Mouse (Mus musculus): ENCODE data around the gene Palld. TPM values are rescaled to one million over a fixed set of nuclear protein-coding genes. Genes with fewer than 3 reads are reported as not detected.

Palld gene
- polyA plus RNA-seq, 1 experiment, result 0.02 TPM

- no peak for TF ChIP-seq TAL1 (IDR thresholded peaks at IDR 0.05; ENCODE audit: low read length)
- no peak for TF ChIP-seq GATA1 (IDR thresholded peaks at IDR 0.05; ENCODE audit: low read length)
- Histone ChIP-seq H3K27me3 (ENCODE audit: control insufficient read depth) (no peaks in the 10 kb centered on the region), H3K4me1 (ENCODE audit: control insufficient read depth) (no peaks in the 10 kb centered on the region), H3K36me3 (ENCODE audit: control insufficient read depth) (no peaks in the 10 kb centered on the region), H3K4me3 (replicated peaks) (no peak overlapping the region), H3K9me3 (ENCODE audit: control insufficient read depth, low read length) (no peaks in the 10 kb centered on the region)
Measured at GRCm38 (mm10) chr8:61875290-61875689, 27.2 kb downstream of the Palld start.

GRCm38 (mm10) chr8:61873994-61874393 lies 28.5 kb downstream of the Palld start:
- Histone ChIP-seq H3K4me1 (ENCODE audit: control insufficient read depth) (no peaks in the 10 kb centered on the region), H3K27me3 (ENCODE audit: control insufficient read depth) (no peaks in the 10 kb centered on the region), H3K36me3 (ENCODE audit: control insufficient read depth) (no peaks in the 10 kb centered on the region), H3K4me3 (replicated peaks) (no peak overlapping the region), H3K9me3 (ENCODE audit: control insufficient read depth, low read length) (no peaks in the 10 kb centered on the region)
- TF ChIP-seq TAL1 (IDR thresholded peaks at IDR 0.05; ENCODE audit: low read length) (no peak), GATA1 (IDR thresholded peaks at IDR 0.05; ENCODE audit: low read length) (no peak)

GRCm38 (mm10) chr8:61868481-61868880 lies 34.0 kb downstream of the Palld start:
- no peaks in the 10 kb centered on the region for H3K36me3 ChIP-seq (ENCODE audit: control insufficient read depth)
- no peaks in the 10 kb centered on the region for H3K4me1 ChIP-seq (ENCODE audit: control insufficient read depth)
- TF ChIP-seq GATA1 (IDR thresholded peaks at IDR 0.05; ENCODE audit: low read length) (no peak), TAL1 (IDR thresholded peaks at IDR 0.05; ENCODE audit: low read length) (no peak)
- no peaks in the 10 kb centered on the region for H3K9me3 ChIP-seq (ENCODE audit: control insufficient read depth, low read length)
- no peak overlapping the region for H3K4me3 ChIP-seq (replicated peaks)
- H3K27me3 ChIP-seq (ENCODE audit: control insufficient read depth), result no peaks in the 10 kb centered on the region

GRCm38 (mm10) chr8:61866920-61867319 lies 35.6 kb downstream of the Palld start:
- no peaks in the 10 kb centered on the region for H3K9me3 ChIP-seq (ENCODE audit: control insufficient read depth, low read length)
- H3K36me3 ChIP-seq (ENCODE audit: control insufficient read depth), result no peaks in the 10 kb centered on the region
- H3K4me1 ChIP-seq (ENCODE audit: control insufficient read depth), result no peaks in the 10 kb centered on the region
- H3K4me3 ChIP-seq (replicated peaks), result no peak overlapping the region
- TF ChIP-seq GATA1 (IDR thresholded peaks at IDR 0.05; ENCODE audit: low read length), result no peak
- TF ChIP-seq TAL1 (IDR thresholded peaks at IDR 0.05; ENCODE audit: low read length), result no peak
- H3K27me3 ChIP-seq (ENCODE audit: control insufficient read depth), result no peaks in the 10 kb centered on the region

GRCm38 (mm10) chr8:61865365-61865764 lies 37.1 kb downstream of the Palld start:
- TF ChIP-seq TAL1 (IDR thresholded peaks at IDR 0.05; ENCODE audit: low read length) (no peak), GATA1 (IDR thresholded peaks at IDR 0.05; ENCODE audit: low read length) (no peak)
- no peaks in the 10 kb centered on the region for H3K27me3 ChIP-seq (ENCODE audit: control insufficient read depth)
- no peaks in the 10 kb centered on the region for H3K36me3 ChIP-seq (ENCODE audit: control insufficient read depth)
- H3K4me1 ChIP-seq (ENCODE audit: control insufficient read depth), result no peaks in the 10 kb centered on the region
- H3K4me3 ChIP-seq (replicated peaks), result no peak overlapping the region
- H3K9me3 ChIP-seq (ENCODE audit: control insufficient read depth, low read length), result no peaks in the 10 kb centered on the region

GRCm38 (mm10) chr8:61851270-61851669 lies 51.2 kb downstream of the Palld start:
- Histone ChIP-seq H3K4me3 (replicated peaks) (no peak overlapping the region), H3K27me3 (ENCODE audit: control insufficient read depth) (no peaks in the 10 kb centered on the region), H3K9me3 (ENCODE audit: control insufficient read depth, low read length) (no peaks in the 10 kb centered on the region), H3K4me1 (ENCODE audit: control insufficient read depth) (no peaks in the 10 kb centered on the region), H3K36me3 (ENCODE audit: control insufficient read depth) (no peaks in the 10 kb centered on the region)
- TF ChIP-seq TAL1 (IDR thresholded peaks at IDR 0.05; ENCODE audit: low read length) (no peak), GATA1 (IDR thresholded peaks at IDR 0.05; ENCODE audit: low read length) (no peak)

- H3K36me3 ChIP-seq (ENCODE audit: control insufficient read depth), result no peaks in the 10 kb centered on the region
- no peak for TF ChIP-seq TAL1 (IDR thresholded peaks at IDR 0.05; ENCODE audit: low read length)
- no peak for TF ChIP-seq GATA1 (IDR thresholded peaks at IDR 0.05; ENCODE audit: low read length)
- no peaks in the 10 kb centered on the region for H3K4me1 ChIP-seq (ENCODE audit: control insufficient read depth)
- H3K9me3 ChIP-seq (ENCODE audit: control insufficient read depth, low read length), result no peaks in the 10 kb centered on the region
- no peaks in the 10 kb centered on the region for H3K27me3 ChIP-seq (ENCODE audit: control insufficient read depth)
- no peak overlapping the region for H3K4me3 ChIP-seq (replicated peaks)
Measured at GRCm38 (mm10) chr8:61848581-61849162, 53.8 kb downstream of the Palld start.

GRCm38 (mm10) chr8:61847494-61847893 lies 55.0 kb downstream of the Palld start:
- Histone ChIP-seq H3K4me1 (ENCODE audit: control insufficient read depth) (no peaks in the 10 kb centered on the region), H3K36me3 (ENCODE audit: control insufficient read depth) (no peaks in the 10 kb centered on the region), H3K4me3 (replicated peaks) (no peak overlapping the region), H3K27me3 (ENCODE audit: control insufficient read depth) (no peaks in the 10 kb centered on the region), H3K9me3 (ENCODE audit: control insufficient read depth, low read length) (no peaks in the 10 kb centered on the region)
- TF ChIP-seq GATA1 (IDR thresholded peaks at IDR 0.05; ENCODE audit: low read length) (no peak), TAL1 (IDR thresholded peaks at IDR 0.05; ENCODE audit: low read length) (no peak)

- Histone ChIP-seq H3K27me3 (ENCODE audit: control insufficient read depth) (no peaks in the 10 kb centered on the region), H3K4me1 (ENCODE audit: control insufficient read depth) (no peaks in the 10 kb centered on the region), H3K4me3 (replicated peaks) (no peak overlapping the region), H3K36me3 (ENCODE audit: control insufficient read depth) (no peaks in the 10 kb centered on the region), H3K9me3 (ENCODE audit: control insufficient read depth, low read length) (no peaks in the 10 kb centered on the region)
- TF ChIP-seq TAL1 (IDR thresholded peaks at IDR 0.05; ENCODE audit: low read length) (no peak), GATA1 (IDR thresholded peaks at IDR 0.05; ENCODE audit: low read length) (no peak)
Measured at GRCm38 (mm10) chr8:61844992-61845391, 57.5 kb downstream of the Palld start.

GRCm38 (mm10) chr8:61844575-61844974 lies 57.9 kb downstream of the Palld start:
- no peaks in the 10 kb centered on the region for H3K27me3 ChIP-seq (ENCODE audit: control insufficient read depth)
- H3K4me3 ChIP-seq (replicated peaks), result no peak overlapping the region
- no peaks in the 10 kb centered on the region for H3K9me3 ChIP-seq (ENCODE audit: control insufficient read depth, low read length)
- TF ChIP-seq TAL1 (IDR thresholded peaks at IDR 0.05; ENCODE audit: low read length), result no peak
- TF ChIP-seq GATA1 (IDR thresholded peaks at IDR 0.05; ENCODE audit: low read length), result no peak
- no peaks in the 10 kb centered on the region for H3K36me3 ChIP-seq (ENCODE audit: control insufficient read depth)
- H3K4me1 ChIP-seq (ENCODE audit: control insufficient read depth), result no peaks in the 10 kb centered on the region
